Mouse (Mus musculus): Measurements from ENCODE around the gene Catsperd. TPM values are rescaled to one million over a fixed set of nuclear protein-coding genes. Genes with fewer than 3 reads are reported as not detected.

Catsperd gene
- 3.6 TPM for polyA plus RNA-seq (2014; fragmentation: Illumina TruSeq; extraction: RNeasy Lipid Tissue Mini Kit (QIAGEN cat#74804); ENCODE audit: low read depth, low replicate concordance)

GRCm38 (mm10) chr17:56627530-56628277 lies at the start of gene Catsperd:
Gene Catsperd, plus strand, starts transcription at chr17:56628143.

GRCm38 (mm10) chr17:56584257-56585130 lies 43.4 kb upstream of the Catsperd start, which contains the start of the genes Safb2 and Safb:
Gene Safb2, minus strand, starts transcription at chr17:56584585.
Gene Safb, plus strand, starts transcription at chr17:56584825.

GRCm38 (mm10) chr17:56609452-56610171 lies 18.3 kb upstream of the Catsperd start, which contains the start of gene 2410015M20Rik:
Gene 2410015M20Rik, minus strand, starts transcription at chr17:56609771.

GRCm38 (mm10) chr17:56613236-56613844 lies 14.6 kb upstream of the Catsperd start, which contains the start of gene Rpl36:
Gene Rpl36, plus strand, starts transcription at chr17:56613416.

GRCm38 (mm10) chr17:56626754-56627470 lies 1.0 kb upstream of the Catsperd start, which contains the start of gene Lonp1:
Gene Lonp1, minus strand, starts transcription at chr17:56626887.

GRCm38 (mm10) chr17:56672941-56673646 lies 45.2 kb downstream of the Catsperd start, which contains the start of gene Ranbp3:
Gene Ranbp3, plus strand, starts transcription at chr17:56673294.

Other genes with a start within 250 kb of the Catsperd start
- gene Ptprs, start 151.7 kb upstream of the Catsperd start, polyA plus RNA-seq (2014; fragmentation: Illumina TruSeq; extraction: RNeasy Lipid Tissue Mini Kit (QIAGEN cat#74804); ENCODE audit: low read depth, low replicate concordance) = 49.8 TPM
- 8.4 TPM for gene Znrf4, start 115.7 kb upstream of the Catsperd start, polyA plus RNA-seq (2014; fragmentation: Illumina TruSeq; extraction: RNeasy Lipid Tissue Mini Kit (QIAGEN cat#74804); ENCODE audit: low read depth, low replicate concordance)
- gene Gm20219, start 73.8 kb upstream of the Catsperd start, polyA plus RNA-seq (2014; fragmentation: Illumina TruSeq; extraction: RNeasy Lipid Tissue Mini Kit (QIAGEN cat#74804); ENCODE audit: low read depth, low replicate concordance) = 7.1 TPM
- gene Safb2, start 43.6 kb upstream of the Catsperd start, polyA plus RNA-seq (2014; fragmentation: Illumina TruSeq; extraction: RNeasy Lipid Tissue Mini Kit (QIAGEN cat#74804); ENCODE audit: low read depth, low replicate concordance) = 77.2 TPM
- 77.6 TPM for gene Safb, start 43.3 kb upstream of the Catsperd start, polyA plus RNA-seq (2014; fragmentation: Illumina TruSeq; extraction: RNeasy Lipid Tissue Mini Kit (QIAGEN cat#74804); ENCODE audit: low read depth, low replicate concordance)
- 309 TPM for gene 2410015M20Rik, start 18.4 kb upstream of the Catsperd start, polyA plus RNA-seq (2014; fragmentation: Illumina TruSeq; extraction: RNeasy Lipid Tissue Mini Kit (QIAGEN cat#74804); ENCODE audit: low read depth, low replicate concordance)
- gene Rpl36, start 14.7 kb upstream of the Catsperd start, polyA plus RNA-seq (2014; fragmentation: Illumina TruSeq; extraction: RNeasy Lipid Tissue Mini Kit (QIAGEN cat#74804); ENCODE audit: low read depth, low replicate concordance) = 1,330 TPM
- gene Lonp1, start 1.3 kb upstream of the Catsperd start, polyA plus RNA-seq (2014; fragmentation: Illumina TruSeq; extraction: RNeasy Lipid Tissue Mini Kit (QIAGEN cat#74804); ENCODE audit: low read depth, low replicate concordance) = 60.5 TPM
- gene Ranbp3, start 45.2 kb downstream of the Catsperd start, polyA plus RNA-seq (2014; fragmentation: Illumina TruSeq; extraction: RNeasy Lipid Tissue Mini Kit (QIAGEN cat#74804); ENCODE audit: low read depth, low replicate concordance) = 42.4 TPM
- gene Ndufa11, start 89.6 kb downstream of the Catsperd start, polyA plus RNA-seq (2014; fragmentation: Illumina TruSeq; extraction: RNeasy Lipid Tissue Mini Kit (QIAGEN cat#74804); ENCODE audit: low read depth, low replicate concordance) = 224 TPM
- 43.1 TPM for gene Vmac, start 89.9 kb downstream of the Catsperd start, polyA plus RNA-seq (2014; fragmentation: Illumina TruSeq; extraction: RNeasy Lipid Tissue Mini Kit (QIAGEN cat#74804); ENCODE audit: low read depth, low replicate concordance)
- 3.1 TPM for gene Nrtn, start 129.4 kb downstream of the Catsperd start, polyA plus RNA-seq (2014; fragmentation: Illumina TruSeq; extraction: RNeasy Lipid Tissue Mini Kit (QIAGEN cat#74804); ENCODE audit: low read depth, low replicate concordance)
- 27.7 TPM for gene Dus3l, start 136.6 kb downstream of the Catsperd start, polyA plus RNA-seq (2014; fragmentation: Illumina TruSeq; extraction: RNeasy Lipid Tissue Mini Kit (QIAGEN cat#74804); ENCODE audit: low read depth, low replicate concordance)
- 3.3 TPM for gene Prr22, start 142.1 kb downstream of the Catsperd start, polyA plus RNA-seq (2014; fragmentation: Illumina TruSeq; extraction: RNeasy Lipid Tissue Mini Kit (QIAGEN cat#74804); ENCODE audit: low read depth, low replicate concordance)
- gene Rfx2, start 202.9 kb downstream of the Catsperd start, polyA plus RNA-seq (2014; fragmentation: Illumina TruSeq; extraction: RNeasy Lipid Tissue Mini Kit (QIAGEN cat#74804); ENCODE audit: low read depth, low replicate concordance) = 12.6 TPM
- 4.8 TPM for gene Acsbg2, start 246.3 kb downstream of the Catsperd start, polyA plus RNA-seq (2014; fragmentation: Illumina TruSeq; extraction: RNeasy Lipid Tissue Mini Kit (QIAGEN cat#74804); ENCODE audit: low read depth, low replicate concordance)
- 1.8 TPM for gene 1700061G19Rik, start 247.3 kb downstream of the Catsperd start, polyA plus RNA-seq (2014; fragmentation: Illumina TruSeq; extraction: RNeasy Lipid Tissue Mini Kit (QIAGEN cat#74804); ENCODE audit: low read depth, low replicate concordance)

Measured in adipose tissue, adult 10 weeks (tissue).